Mouse (Mus musculus) brain, embryonic 14.5 days (tissue): ENCODE data around the gene Nlgn2.

Source experiments
- CTCF ChIP-seq: fragments of 200-500 bp; IDR thresholded peaks from 2 replicates; pipeline ENCODE4 v1.5.1; 2012; ENCODE audit warnings: inconsistent platforms, mild to moderate bottlenecking, moderate library complexity, borderline replicate concordance; ENCODE audit not compliant: insufficient read depth, insufficient read length; ENCODE audit errors: extremely low read depth
- POLR2A ChIP-seq: fragments of 200-500 bp; IDR thresholded peaks from 2 replicates; pipeline ENCODE4 v1.6.1; 2012; ENCODE audit warnings: mild to moderate bottlenecking, inconsistent platforms, borderline replicate concordance; ENCODE audit not compliant: poor library complexity, insufficient read depth, insufficient read length, severe bottlenecking; ENCODE audit errors: extremely low read depth

- TF ChIP-seq POLR2A (no peak), CTCF (no peak)
Measured at GRCm38 (mm10) chr11:69880853-69881603, 43.4 kb upstream of the Nlgn2 start, which contains the start of gene Kctd11.
